Mouse (Mus musculus) testis, adult 2 months (tissue): ENCODE results near the gene Ten1. TPM values are rescaled to one million over a fixed set of nuclear protein-coding genes. Genes with fewer than 3 reads are reported as not detected.

Experiments used
- H3K27ac ChIP-seq: fragments of 200-500 bp; 2 replicates; pipeline ENCODE4 v1.5.1; 2012; ENCODE audit warnings: low read depth, low read length; ENCODE audit not compliant: control insufficient read depth, insufficient read depth
- H3K27me3 ChIP-seq: fragments of 200-500 bp; 2 replicates; pipeline ENCODE4 v1.6.1; 2012; ENCODE audit warnings: mild to moderate bottlenecking, low read length, moderate library complexity; ENCODE audit not compliant: control insufficient read depth, insufficient read depth
- H3K36me3 ChIP-seq: fragments of 200-500 bp; 2 replicates; pipeline ENCODE4 v1.6.1; 2012; ENCODE audit warnings: mild to moderate bottlenecking, low read length; ENCODE audit not compliant: control insufficient read depth, insufficient read depth
- H3K4me1 ChIP-seq: fragments of 200-500 bp; 2 replicates; pipeline ENCODE4 v1.6.1; 2012; ENCODE audit warnings: low read length; ENCODE audit not compliant: control insufficient read depth, insufficient read depth
- H3K4me3 ChIP-seq: fragments of 200-500 bp; 2 replicates; pipeline ENCODE4 v1.5.1; 2012; ENCODE audit warnings: low read depth, mild to moderate bottlenecking, low read length, moderate library complexity, mixed read lengths; ENCODE audit not compliant: control insufficient read depth
- CTCF ChIP-seq: fragments of 200-500 bp; IDR thresholded peaks from 2 replicates; pipeline ENCODE4 v1.5.1; 2012; ENCODE audit warnings: low read depth, mild to moderate bottlenecking, inconsistent platforms, low read length, moderate library complexity; ENCODE audit not compliant: control insufficient read depth, insufficient read depth, insufficient replicate concordance
- POLR2A ChIP-seq: fragments of 200-500 bp; IDR thresholded peaks from 2 replicates; pipeline ENCODE4 v1.6.1; 2012; ENCODE audit warnings: low read depth, mild to moderate bottlenecking, inconsistent platforms, low read length, moderate library complexity; ENCODE audit not compliant: control insufficient read depth
- polyA plus RNA-seq: library from polyadenylated mRNA; depleted of rRNA; stranded (reverse); fragments of >200 nt; gene quantifications from 2 replicates; pipeline ENCODE4 v1.2.3, GENCODE M21; 2012; rRNA removed

The Ten1 gene
- polyA plus RNA-seq, 1 experiment, result 17.0 TPM

DNA sequence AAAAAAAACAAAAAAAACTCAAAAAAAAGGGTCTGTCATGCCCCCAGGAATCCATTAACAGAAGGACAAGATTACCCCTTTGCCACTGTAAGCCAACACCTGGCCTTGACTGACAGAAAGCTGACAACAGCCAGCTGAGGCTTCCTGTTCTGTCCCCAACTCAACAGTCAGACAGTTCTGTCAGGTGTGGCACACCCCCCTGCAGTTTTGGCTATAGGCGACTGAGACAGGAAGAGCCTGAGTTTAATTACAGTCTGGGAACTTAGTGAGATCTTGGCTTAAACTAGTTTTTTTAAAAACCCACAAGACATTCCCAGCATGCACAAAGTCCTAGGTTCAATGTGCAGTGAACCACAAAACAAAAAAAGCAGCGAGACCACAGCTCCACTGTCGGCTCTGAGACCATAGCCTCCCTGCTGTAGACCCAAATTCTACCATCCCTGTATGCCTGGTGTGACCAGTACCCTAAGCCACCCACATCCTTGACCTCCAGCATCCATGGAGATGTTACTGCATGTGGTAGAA lies 54.5 kb downstream of the Ten1 start:
- TF ChIP-seq CTCF (no peak), POLR2A (no peak)
- Histone ChIP-seq H3K27me3 (no peaks in the 10 kb centered on the region), H3K36me3 (peaks cover 3% of the 10 kb centered on the region), H3K4me1 (no peaks in the 10 kb centered on the region), H3K27ac (no peak overlapping the region), H3K4me3 (no peak overlapping the region)

DNA sequence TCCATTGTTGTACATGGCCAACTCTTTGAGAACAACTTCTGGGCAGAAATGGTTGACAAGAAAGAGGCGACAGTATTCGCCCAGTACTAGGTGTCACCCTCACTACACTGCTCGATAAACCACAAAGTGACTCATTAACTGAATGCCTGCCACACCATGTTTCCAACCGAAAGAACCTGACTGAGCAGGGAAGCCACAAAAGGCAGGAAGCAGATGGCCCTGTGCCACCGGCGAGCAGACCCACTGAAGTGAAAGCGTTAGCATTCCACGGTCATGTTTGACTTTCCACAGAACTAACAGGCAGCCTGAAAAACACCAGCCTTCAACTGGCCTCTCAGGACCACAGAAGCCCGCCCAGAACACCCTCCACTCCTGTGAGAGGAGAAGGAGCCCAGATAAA lies 56.0 kb downstream of the Ten1 start:
- H3K4me3 ChIP-seq, result no peak overlapping the region
- no peaks in the 10 kb centered on the region for H3K27me3 ChIP-seq
- H3K36me3 ChIP-seq, result peaks cover 5% of the 10 kb centered on the region
- no peak overlapping the region for H3K27ac ChIP-seq
- no peak for TF ChIP-seq CTCF
- no peak for TF ChIP-seq POLR2A
- H3K4me1 ChIP-seq, result no peaks in the 10 kb centered on the region

DNA sequence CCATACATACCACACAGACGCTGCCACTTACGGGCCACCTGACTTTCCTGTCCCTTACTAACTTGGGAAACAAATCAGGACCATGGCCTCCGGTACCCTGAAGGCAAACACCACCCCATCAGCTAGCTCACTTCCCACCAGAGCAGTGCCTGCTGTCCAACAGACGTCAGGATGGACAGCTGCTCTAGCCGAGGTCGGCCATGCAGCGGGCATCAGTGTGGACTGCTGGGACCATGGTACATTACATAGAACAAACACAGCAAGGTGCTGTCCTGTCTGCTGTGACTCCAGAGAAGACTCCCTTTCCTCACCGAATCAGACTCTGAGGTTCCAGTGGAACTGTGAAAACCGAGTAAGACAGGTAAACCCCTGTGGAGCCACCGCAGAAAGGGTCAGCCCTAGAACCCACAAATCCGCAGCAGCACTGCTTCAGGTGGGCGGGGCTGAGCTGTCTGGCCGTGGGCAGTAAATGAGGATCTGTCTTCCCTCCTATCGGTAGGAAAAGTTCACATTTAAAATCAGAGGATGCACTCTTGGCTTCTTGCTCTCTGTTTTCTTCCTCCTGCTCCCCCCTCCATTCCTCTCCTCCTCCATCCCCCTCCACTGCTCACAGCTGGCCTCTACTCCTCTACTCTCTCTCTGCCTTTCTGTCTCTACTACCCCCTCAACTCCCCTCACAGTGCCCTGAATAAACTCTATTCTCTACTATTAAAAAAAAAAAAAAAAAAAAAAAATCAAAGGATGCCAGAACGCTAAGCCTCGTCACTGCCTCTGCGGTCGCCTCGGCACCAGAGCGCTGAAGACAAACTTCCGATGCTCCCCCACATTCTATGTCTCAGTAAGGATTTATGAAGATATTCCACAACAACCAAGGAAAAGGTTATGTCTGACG lies 56.7 kb downstream of the Ten1 start:
- no peaks in the 10 kb centered on the region for H3K27me3 ChIP-seq
- peaks cover 5% of the 10 kb centered on the region for H3K36me3 ChIP-seq
- no peak overlapping the region for H3K4me3 ChIP-seq
- H3K4me1 ChIP-seq, result no peaks in the 10 kb centered on the region
- H3K27ac ChIP-seq, result no peak overlapping the region
- TF ChIP-seq POLR2A (no peak), CTCF (no peak)

DNA sequence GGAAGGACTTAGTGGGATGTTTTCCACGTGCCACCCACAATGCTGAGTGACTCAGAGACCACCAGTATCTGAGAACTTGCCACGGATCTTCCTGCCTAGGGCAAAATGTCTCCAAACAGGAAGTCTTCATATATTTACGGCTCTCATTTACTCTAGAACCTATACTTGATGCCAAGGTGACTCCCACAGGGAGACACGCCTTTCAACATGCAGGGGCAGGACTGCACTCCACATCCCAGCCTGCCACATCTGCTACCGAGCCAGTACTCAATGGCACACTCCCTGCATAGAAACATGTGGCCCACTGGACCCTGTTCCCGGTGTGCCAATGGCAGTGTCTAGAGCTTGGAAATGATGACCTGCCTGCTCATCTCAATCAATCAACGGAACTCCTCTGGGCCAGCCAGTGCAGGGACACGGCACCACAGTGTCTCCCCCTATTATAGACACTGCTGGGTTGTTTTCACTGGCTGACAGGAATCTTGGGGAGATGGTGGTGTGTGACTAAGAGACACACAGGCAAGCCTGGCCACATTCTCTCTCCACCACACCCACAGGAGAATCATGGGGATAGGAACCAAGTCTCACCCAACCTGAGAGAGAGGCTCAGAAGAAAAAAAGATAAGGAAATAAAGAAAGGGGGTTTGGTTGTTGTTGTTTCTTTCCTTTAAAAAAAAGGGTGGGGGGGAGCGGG lies 57.5 kb downstream of the Ten1 start:
- no peaks in the 10 kb centered on the region for H3K27me3 ChIP-seq
- H3K4me3 ChIP-seq, result no peak overlapping the region
- no peaks in the 10 kb centered on the region for H3K4me1 ChIP-seq
- H3K36me3 ChIP-seq, result peaks cover 4% of the 10 kb centered on the region
- TF ChIP-seq POLR2A (no peak), CTCF (no peak)
- H3K27ac ChIP-seq, result no peak overlapping the region

DNA sequence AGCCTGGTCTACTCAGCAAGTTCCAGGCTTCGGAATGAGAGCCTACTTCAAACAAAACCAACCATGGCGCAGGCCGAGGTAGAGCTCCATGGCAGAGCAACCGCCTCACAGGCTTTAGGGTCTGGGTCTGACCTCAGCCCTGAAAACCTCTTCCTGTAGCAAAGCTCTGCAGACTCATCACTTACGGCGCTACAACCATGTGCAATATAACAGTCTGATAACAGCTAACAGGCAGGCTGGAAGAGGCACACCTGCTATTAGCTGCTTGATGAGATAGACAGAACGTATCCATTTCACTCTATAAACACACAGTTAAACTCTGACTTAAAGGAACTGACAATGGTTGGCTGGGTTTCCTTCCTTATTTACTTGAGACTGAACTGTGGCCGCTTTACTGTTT lies 60.8 kb downstream of the Ten1 start:
- Histone ChIP-seq H3K36me3 (peaks cover 4% of the 10 kb centered on the region), H3K4me3 (no peak overlapping the region), H3K4me1 (no peaks in the 10 kb centered on the region), H3K27me3 (no peaks in the 10 kb centered on the region), H3K27ac (no peak overlapping the region)
- TF ChIP-seq POLR2A (no peak), CTCF (no peak)

DNA sequence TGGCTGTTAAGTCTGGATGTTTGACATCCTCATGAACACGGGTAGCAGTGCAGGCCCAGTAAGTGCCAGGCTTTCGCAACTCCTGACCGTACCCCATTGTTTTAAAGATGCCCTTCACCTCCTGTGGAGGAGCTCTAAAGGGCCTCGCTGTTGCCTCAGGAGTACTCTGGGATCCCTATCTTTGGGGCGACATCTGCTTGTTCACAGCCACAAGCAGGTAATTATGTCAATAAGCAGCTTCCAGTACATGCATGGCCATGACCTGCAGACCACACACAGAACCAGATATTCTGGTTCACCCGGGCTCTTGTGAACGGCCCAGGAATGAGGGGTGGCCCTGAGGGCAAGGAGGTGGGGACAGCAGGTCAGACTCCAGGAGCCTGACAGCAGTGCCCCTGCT lies 61.6 kb downstream of the Ten1 start:
- H3K27me3 ChIP-seq, result no peaks in the 10 kb centered on the region
- H3K36me3 ChIP-seq, result peaks cover 4% of the 10 kb centered on the region
- no peak overlapping the region for H3K27ac ChIP-seq

More for the DNA sequence above, 61.6 kb downstream of the Ten1 start:
- TF ChIP-seq CTCF, result no peak
- no peak for TF ChIP-seq POLR2A
- Histone ChIP-seq H3K4me1 (no peaks in the 10 kb centered on the region), H3K4me3 (no peak overlapping the region)

Other genes with a start within 250 kb of the Ten1 start
- 0.44 and 0.76 TPM in 2 replicates for gene Itgb4, start 224.1 kb upstream of the Ten1 start, polyA plus RNA-seq
- 27.8 and 30.3 TPM in 2 replicates for gene Galk1, start 186.1 kb upstream of the Ten1 start, polyA plus RNA-seq
- 276 and 330 TPM in 2 replicates for gene H3f3b, start 170.9 kb upstream of the Ten1 start, polyA plus RNA-seq
- gene Unk, start 168.5 kb upstream of the Ten1 start, polyA plus RNA-seq, result 21.3 and 21.5 TPM in 2 replicates
- 3.4 and 3.8 TPM in 2 replicates for gene Unc13d, start 120.9 kb upstream of the Ten1 start, polyA plus RNA-seq
- 253 and 269 TPM in 2 replicates for gene Wbp2, start 111.9 kb upstream of the Ten1 start, polyA plus RNA-seq
- gene Trim47, start 71.6 kb upstream of the Ten1 start, polyA plus RNA-seq, result 6.6 and 8.3 TPM in 2 replicates
- 0.57 and 0.63 TPM in 2 replicates for gene Trim65, start 67.7 kb upstream of the Ten1 start, polyA plus RNA-seq
- 51.3 and 54.5 TPM in 2 replicates for gene Mrpl38, start 60.0 kb upstream of the Ten1 start, polyA plus RNA-seq
- 48.2 and 55.9 TPM in 2 replicates for gene Fbf1, start 30.7 kb upstream of the Ten1 start, polyA plus RNA-seq
- gene Acox1, start 190 bp downstream of the Ten1 start, polyA plus RNA-seq, result 19.0 and 19.3 TPM in 2 replicates
- 1.1 and 1.2 TPM in 2 replicates for gene Evpl, start 39.2 kb downstream of the Ten1 start, polyA plus RNA-seq
- gene Srp68, start 75.4 kb downstream of the Ten1 start, polyA plus RNA-seq, result 49.3 and 49.9 TPM in 2 replicates
- gene Galr2, start 82.1 kb downstream of the Ten1 start, polyA plus RNA-seq, result 0.59 and 0.78 TPM in 2 replicates
- gene Exoc7, start 108.4 kb downstream of the Ten1 start, polyA plus RNA-seq, result 40.3 and 45.3 TPM in 2 replicates
- gene Foxj1, start 136.5 kb downstream of the Ten1 start, polyA plus RNA-seq, result 75.5 and 97.6 TPM in 2 replicates
- gene Rnf157, start 214.2 kb downstream of the Ten1 start, polyA plus RNA-seq, result 7.2 and 9.6 TPM in 2 replicates
- gene Ubald2, start 235.2 kb downstream of the Ten1 start, polyA plus RNA-seq, result 76.4 and 88.4 TPM in 2 replicates